Mouse (Mus musculus): ENCODE measurements around the gene Loxl4. TPM values are rescaled to one million over a fixed set of nuclear protein-coding genes. Genes with fewer than 3 reads are reported as not detected.

Gene Loxl4
- polyA plus RNA-seq, 1 experiment from 2014 or later = 0.13 TPM

DNA sequence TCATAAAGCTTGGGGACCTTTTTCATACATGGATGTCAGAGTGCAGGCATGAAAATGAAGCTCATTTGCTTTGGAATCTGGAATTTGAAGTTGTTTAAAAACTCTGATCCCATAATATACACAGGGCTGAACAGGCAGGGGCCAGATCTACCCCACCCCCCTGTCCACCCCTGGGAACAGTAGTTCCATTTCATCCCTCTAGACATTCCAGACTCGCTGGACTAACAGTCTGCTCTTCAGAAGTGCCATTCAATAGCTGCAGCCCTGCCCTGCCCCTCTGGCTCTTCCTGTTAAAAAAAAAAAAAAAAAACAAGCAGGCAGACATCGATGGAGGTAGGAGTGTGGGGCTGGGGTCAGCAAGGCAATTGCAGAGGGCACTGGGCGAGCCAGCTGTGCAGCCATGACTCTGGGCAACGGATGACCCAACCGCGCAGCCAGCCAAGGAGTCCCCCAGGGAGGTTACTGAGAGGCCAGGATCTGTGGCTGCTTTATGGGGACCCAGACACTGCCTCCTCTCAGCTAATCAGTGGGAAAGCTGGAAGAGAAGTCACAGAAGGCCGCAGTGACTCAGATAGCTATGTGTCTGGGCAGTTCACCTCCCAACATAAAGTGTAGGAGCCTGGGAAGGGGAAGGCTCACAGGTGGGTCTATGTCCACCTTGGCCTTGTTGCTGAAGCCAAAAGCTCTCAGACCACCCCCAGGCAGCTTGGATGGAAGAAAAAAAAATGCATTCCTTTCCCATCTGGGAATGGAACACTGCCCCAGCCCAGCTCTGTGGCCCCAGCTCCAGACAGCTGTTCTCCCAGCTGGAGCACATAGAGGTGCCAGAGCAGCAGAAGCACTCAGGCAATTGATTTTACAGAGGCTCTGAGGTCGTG, 26.2 kb upstream of the Loxl4 start:
- H3K4me2 ChIP-seq = no peak overlapping the region
- H3K9ac ChIP-seq = no peak overlapping the region
- ATAC-seq = no peak
- no peaks in the 10 kb centered on the region for H3K27me3 ChIP-seq
- WGBS = 67% methylated on average over 8 of the region's 8 CpGs
- H3K4me3 ChIP-seq = no peak overlapping the region
- 0 out of 2 replicates have a peak, but pooled peaks cover 7% of the 10 kb centered on the region for H3K4me1 ChIP-seq
- H3K36me3 ChIP-seq (ENCODE audit: poor library complexity, severe bottlenecking) = no peaks in the 10 kb centered on the region
- H3K27ac ChIP-seq = no peak overlapping the region
- no peaks in the 10 kb centered on the region for H3K9me3 ChIP-seq (replicated peaks)

DNA sequence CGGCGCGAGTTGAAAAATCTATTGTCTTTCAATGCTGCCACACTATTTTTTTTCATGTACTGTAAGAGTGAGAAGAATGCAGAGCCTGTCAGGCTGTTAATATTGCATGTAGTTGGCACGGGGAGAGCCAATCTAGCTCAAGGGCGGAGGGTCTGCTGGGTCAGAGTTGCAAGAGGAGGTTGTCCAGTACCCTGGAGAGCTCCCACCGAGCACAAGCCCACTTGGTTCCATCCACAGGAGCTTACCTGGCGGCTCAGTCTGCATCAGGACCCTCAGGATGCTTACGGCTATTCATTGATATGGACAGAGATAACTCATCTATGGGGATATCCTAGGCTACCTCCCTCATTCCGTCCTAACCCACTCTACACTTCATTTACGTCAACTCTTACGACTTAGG, 24.0 kb upstream of the Loxl4 start:
- Histone ChIP-seq H3K4me3 (no peak overlapping the region), H3K4me1 (peaks cover 10% of the 10 kb centered on the region; the same call in 1 of the 2 replicates), H3K27ac (no peak overlapping the region), H3K27me3 (no peaks in the 10 kb centered on the region), H3K36me3 (ENCODE audit: poor library complexity, severe bottlenecking) (no peaks in the 10 kb centered on the region), H3K9me3 (replicated peaks) (no peaks in the 10 kb centered on the region), H3K9ac (no peak overlapping the region), H3K4me2 (no peak overlapping the region)
- WGBS = 52% methylated on average over 11 of the region's 11 CpGs
- ATAC-seq = no peak

DNA sequence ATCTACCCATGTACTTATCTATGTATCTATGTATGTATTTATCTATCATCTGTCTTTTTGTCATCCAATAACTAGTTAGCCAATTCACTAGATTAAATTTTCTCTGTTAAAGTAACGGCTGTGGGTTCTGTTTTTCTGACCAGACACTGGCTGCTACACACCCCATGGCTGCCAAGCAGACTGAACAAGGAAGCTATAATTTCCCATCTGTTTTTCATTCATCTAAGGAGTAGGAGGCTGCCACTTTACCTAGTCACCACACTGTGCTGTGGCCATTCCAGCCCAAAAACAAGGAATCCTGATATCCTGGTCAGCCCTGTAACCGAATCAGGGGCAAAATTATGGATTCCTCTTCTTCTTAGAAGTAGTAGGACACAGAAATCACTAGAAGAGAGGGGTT, 21.0 kb upstream of the Loxl4 start:
- Histone ChIP-seq H3K9me3 (replicated peaks) (no peaks in the 10 kb centered on the region), H3K4me2 (no peak overlapping the region), H3K27ac (no peak overlapping the region), H3K4me1 (peaks cover 17% of the 10 kb centered on the region; the same call in 1 of the 2 replicates), H3K27me3 (no peaks in the 10 kb centered on the region), H3K4me3 (no peak overlapping the region), H3K9ac (no peak overlapping the region), H3K36me3 (ENCODE audit: poor library complexity, severe bottlenecking) (no peaks in the 10 kb centered on the region)
- 91% methylated on average over 2 of the region's 2 CpGs for WGBS
- ATAC-seq = no peak

- no peaks in the 10 kb centered on the region for H3K9me3 ChIP-seq (replicated peaks)
- H3K27ac ChIP-seq = no peak overlapping the region
- peaks cover 14% of the 10 kb centered on the region; the same call in 1 of the 2 replicates for H3K4me1 ChIP-seq
- H3K9ac ChIP-seq = no peak overlapping the region
- H3K4me2 ChIP-seq = no peak overlapping the region
- H3K36me3 ChIP-seq (ENCODE audit: poor library complexity, severe bottlenecking) = no peaks in the 10 kb centered on the region
- no peak overlapping the region for H3K4me3 ChIP-seq
- no peaks in the 10 kb centered on the region for H3K27me3 ChIP-seq
- WGBS = 80% methylated on average over 4 of the region's 4 CpGs
- ATAC-seq = no peak
These were observed 19.7 kb upstream of the Loxl4 start for GRCm38 (mm10) chr19:42632301-42632700.

DNA sequence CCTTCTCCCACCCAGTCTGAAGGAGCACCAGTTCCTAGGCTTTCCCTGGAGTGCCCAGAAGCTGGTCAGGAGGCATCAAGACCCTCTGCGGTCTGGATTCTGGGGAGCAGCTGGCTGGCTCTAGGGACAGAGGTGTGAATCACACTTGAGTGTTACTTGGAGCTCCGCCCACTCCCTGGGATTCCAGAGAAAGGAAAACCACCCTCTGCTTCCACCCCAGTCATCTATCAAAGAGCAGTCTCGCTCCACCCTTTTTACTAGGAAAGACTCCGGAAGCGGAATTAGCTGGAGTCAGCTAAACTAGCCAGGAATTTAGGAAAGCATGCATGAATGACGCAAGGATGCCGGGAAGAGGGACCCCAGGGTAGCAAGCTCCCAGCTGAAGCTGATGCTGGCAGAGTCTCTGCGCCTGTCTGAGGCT, 18.9 kb upstream of the Loxl4 start:
- Histone ChIP-seq H3K27me3 (no peaks in the 10 kb centered on the region), H3K9me3 (replicated peaks) (no peaks in the 10 kb centered on the region), H3K36me3 (ENCODE audit: poor library complexity, severe bottlenecking) (no peaks in the 10 kb centered on the region), H3K9ac (no peak overlapping the region), H3K4me1 (peaks cover 9% of the 10 kb centered on the region; the same call in 1 of the 2 replicates), H3K27ac (no peak overlapping the region), H3K4me2 (peak overlapping the region; percentile 22; the same call in 1 of the 2 replicates), H3K4me3 (no peak overlapping the region)
- 30% methylated on average over 8 of the region's 8 CpGs for WGBS
- peak; percentile 24; the same call in 1 of the 2 replicates for ATAC-seq

- Histone ChIP-seq H3K27ac (no peak overlapping the region), H3K9ac (no peak overlapping the region), H3K4me2 (no peak overlapping the region), H3K9me3 (replicated peaks) (no peaks in the 10 kb centered on the region), H3K36me3 (ENCODE audit: poor library complexity, severe bottlenecking) (no peaks in the 10 kb centered on the region), H3K27me3 (no peaks in the 10 kb centered on the region), H3K4me1 (peaks cover 9% of the 10 kb centered on the region; the same call in 1 of the 2 replicates), H3K4me3 (no peak overlapping the region)
- WGBS = 81% methylated on average over 6 of the region's 6 CpGs
- no peak for ATAC-seq
These were observed 15.5 kb upstream of the Loxl4 start for GRCm38 (mm10) chr19:42628068-42628467.

DNA sequence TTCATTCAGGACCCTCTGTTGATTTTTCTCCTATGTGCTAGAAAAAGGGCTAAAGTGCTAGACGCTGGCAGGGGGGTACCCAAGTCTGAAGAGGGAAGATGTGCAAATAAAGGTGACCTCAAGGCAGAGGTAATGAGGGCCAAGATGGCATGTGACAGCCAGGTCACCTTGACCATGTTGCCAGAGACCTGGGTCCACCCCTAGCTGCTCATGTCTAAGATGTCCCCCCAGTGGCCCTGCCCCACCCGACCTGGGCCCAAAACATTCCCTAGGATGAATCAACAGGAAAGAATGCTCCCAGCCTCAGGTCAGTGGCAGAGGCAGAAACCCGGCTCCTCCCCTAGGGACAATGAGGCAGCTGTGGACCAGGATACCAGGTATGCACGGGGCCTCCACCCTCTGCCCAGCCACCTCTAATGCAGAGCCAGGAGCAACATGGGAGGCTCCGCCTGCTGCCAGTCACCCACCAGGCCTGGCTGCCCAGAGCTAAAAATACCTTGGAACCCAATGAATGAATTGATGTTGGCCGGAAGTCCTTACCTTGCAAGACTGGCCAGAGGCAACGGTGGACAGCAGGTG, 1.1 kb upstream of the Loxl4 start:
- no peak for ATAC-seq
- Histone ChIP-seq H3K27ac (no peak overlapping the region), H3K9me3 (replicated peaks) (no peaks in the 10 kb centered on the region), H3K9ac (no peak overlapping the region), H3K4me3 (no peak overlapping the region), H3K36me3 (ENCODE audit: poor library complexity, severe bottlenecking) (no peaks in the 10 kb centered on the region), H3K4me1 (peaks cover 8% of the 10 kb centered on the region; the same call in 1 of the 2 replicates), H3K27me3 (peaks cover 26% of the 10 kb centered on the region), H3K4me2 (no peak overlapping the region)
- WGBS = 80% methylated on average over 7 of the region's 7 CpGs

GRCm38 (mm10) chr19:42613116-42613515, 503 bp upstream of the Loxl4 start:
- Histone ChIP-seq H3K4me3 (peak overlapping the region; percentile 36), H3K27ac (no peak overlapping the region), H3K9me3 (replicated peaks) (no peaks in the 10 kb centered on the region), H3K9ac (0 out of 2 replicates have a peak overlapping the region, but pooled peaks have one; percentile 47), H3K27me3 (peaks cover 26% of the 10 kb centered on the region), H3K4me1 (peaks cover 8% of the 10 kb centered on the region; the same call in 1 of the 2 replicates), H3K36me3 (ENCODE audit: poor library complexity, severe bottlenecking) (no peaks in the 10 kb centered on the region), H3K4me2 (peak overlapping the region; percentile 64)
- no peak for ATAC-seq
- 36% methylated on average over 7 of the region's 7 CpGs for WGBS

- no peaks in the 10 kb centered on the region for H3K36me3 ChIP-seq (ENCODE audit: poor library complexity, severe bottlenecking)
- H3K4me2 ChIP-seq = no peak overlapping the region
- peaks cover 26% of the 10 kb centered on the region for H3K27me3 ChIP-seq
- H3K4me1 ChIP-seq = peaks cover 8% of the 10 kb centered on the region; the same call in 1 of the 2 replicates
- no peaks in the 10 kb centered on the region for H3K9me3 ChIP-seq (replicated peaks)
- H3K27ac ChIP-seq = no peak overlapping the region
- WGBS = 93% methylated on average over 4 of the region's 4 CpGs
- H3K9ac ChIP-seq = no peak overlapping the region
- no peak for ATAC-seq
- no peak overlapping the region for H3K4me3 ChIP-seq
These were observed 867 bp downstream of the Loxl4 start for GRCm38 (mm10) chr19:42611746-42612145.

GRCm38 (mm10) chr19:42609716-42610115, 2.9 kb downstream of the Loxl4 start:
- peaks cover 8% of the 10 kb centered on the region; the same call in 1 of the 2 replicates for H3K4me1 ChIP-seq
- H3K9ac ChIP-seq = no peak overlapping the region
- H3K9me3 ChIP-seq (replicated peaks) = no peaks in the 10 kb centered on the region
- H3K36me3 ChIP-seq (ENCODE audit: poor library complexity, severe bottlenecking) = no peaks in the 10 kb centered on the region
- WGBS = 93% methylated on average over 3 of the region's 3 CpGs
- H3K4me2 ChIP-seq = no peak overlapping the region
- no peak overlapping the region for H3K4me3 ChIP-seq
- peaks cover 26% of the 10 kb centered on the region for H3K27me3 ChIP-seq
- no peak overlapping the region for H3K27ac ChIP-seq
- no peak for ATAC-seq

DNA sequence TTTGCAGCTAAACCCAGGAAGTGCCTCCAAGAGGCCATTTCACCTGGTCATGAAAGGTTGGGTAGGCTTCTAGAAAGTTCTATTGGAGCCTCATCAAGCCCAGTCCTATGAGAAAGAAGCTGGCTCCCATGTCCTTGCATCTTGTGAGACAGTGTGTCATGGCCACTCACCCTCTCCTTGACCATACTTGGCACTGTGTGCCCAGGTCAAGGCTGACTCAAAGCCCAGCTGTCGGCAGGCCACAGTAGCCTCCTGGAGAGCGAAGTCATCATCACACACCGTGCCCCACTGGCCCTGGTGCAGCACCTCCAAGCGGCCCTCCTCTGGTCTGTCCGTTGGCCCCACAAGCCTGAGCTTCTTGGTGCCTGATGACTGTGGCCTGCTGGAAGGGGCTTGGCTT, 4.5 kb downstream of the Loxl4 start:
- H3K4me1 ChIP-seq = peaks cover 8% of the 10 kb centered on the region; the same call in 1 of the 2 replicates
- no peak for ATAC-seq
- no peak overlapping the region for H3K9ac ChIP-seq
- H3K4me3 ChIP-seq = no peak overlapping the region
- H3K9me3 ChIP-seq (replicated peaks) = no peaks in the 10 kb centered on the region
- H3K36me3 ChIP-seq (ENCODE audit: poor library complexity, severe bottlenecking) = no peaks in the 10 kb centered on the region
- H3K4me2 ChIP-seq = no peak overlapping the region
- WGBS = over 99% methylated on average over 5 of the region's 5 CpGs
- peaks cover 16% of the 10 kb centered on the region for H3K27me3 ChIP-seq
- no peak overlapping the region for H3K27ac ChIP-seq

DNA sequence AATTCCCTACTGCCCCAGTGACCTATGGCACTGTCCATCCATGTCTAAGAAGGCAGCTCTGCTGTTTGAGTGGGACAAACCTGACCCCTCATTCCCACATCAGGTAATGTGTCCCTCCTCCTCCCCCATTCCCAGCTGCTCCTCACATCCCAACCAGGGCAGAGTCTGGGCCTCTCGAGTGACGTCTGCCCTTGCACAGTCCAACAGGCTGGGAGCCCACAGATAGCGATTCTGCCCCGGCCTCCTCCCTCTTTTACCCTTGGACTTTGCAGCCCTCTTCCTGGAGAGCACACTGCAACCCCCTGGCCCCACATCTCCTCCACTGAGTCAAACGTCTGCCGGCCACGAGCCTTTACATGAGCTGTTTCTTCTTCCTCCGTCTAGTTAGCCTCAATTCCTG, 10.0 kb downstream of the Loxl4 start:
- H3K4me2 ChIP-seq = no peak overlapping the region
- no peak overlapping the region for H3K9ac ChIP-seq
- no peak for ATAC-seq
- WGBS = 92% methylated on average over 8 of the region's 8 CpGs
- H3K4me3 ChIP-seq = no peak overlapping the region
- no peaks in the 10 kb centered on the region for H3K4me1 ChIP-seq
- no peak overlapping the region for H3K27ac ChIP-seq
- no peaks in the 10 kb centered on the region for H3K27me3 ChIP-seq
- no peaks in the 10 kb centered on the region for H3K9me3 ChIP-seq (replicated peaks)
- no peaks in the 10 kb centered on the region for H3K36me3 ChIP-seq (ENCODE audit: poor library complexity, severe bottlenecking)

Measured in forebrain, embryonic 13.5 days (tissue).